Mouse (Mus musculus) midbrain, embryonic 12.5 days (tissue): ENCODE results near the gene Rpap3. TPM values are rescaled to one million over a fixed set of nuclear protein-coding genes. Genes with fewer than 3 reads are reported as not detected.

ENCODE experiments used
- polyA plus RNA-seq: library from polyadenylated mRNA; unstranded; fragments of >200 nt; fragmentation: Nextera tagmentation; extraction: Ambion mirVana; gene quantifications from 2 replicates; pipeline ENCODE4 v1.2.1, GENCODE M21; 2016

Gene Rpap3
- polyA plus RNA-seq, 1 experiment from 2014 or later = 40.9 TPM

Other genes with a start within 250 kb of the Rpap3 start
- gene Endou, start 25.5 kb upstream of the Rpap3 start, polyA plus RNA-seq = 0.16 and 0.20 TPM in 2 replicates
- 8.0 and 8.6 TPM in 2 replicates for gene Rapgef3, start 62.1 kb upstream of the Rpap3 start, polyA plus RNA-seq
- 37.8 and 42.0 TPM in 2 replicates for gene Slc48a1, start 72.7 kb upstream of the Rpap3 start, polyA plus RNA-seq
- gene Hdac7, start 138.7 kb upstream of the Rpap3 start, polyA plus RNA-seq = 24.8 and 29.9 TPM in 2 replicates
- gene Vdr, start 204.8 kb upstream of the Rpap3 start, polyA plus RNA-seq = 0.24 TPM in 1 of 2 replicates, not detected in the other